Mouse (Mus musculus): ENCODE data around the gene Gm14226. TPM values are rescaled to one million over a fixed set of nuclear protein-coding genes. Genes with fewer than 3 reads are reported as not detected.
"Not testable (repeated sequence)": the region's sequence is repeated elsewhere in the genome, so short reads cannot be mapped to it uniquely, and the experiment has no call there.

Gene Gm14226
- polyA plus RNA-seq, 1 experiment from 2014 or later: 1.1 TPM

GRCm38 (mm10) chr2:155011086-155011656, 6.9 kb upstream of the Gm14226 start:
- Histone ChIP-seq H3K4me2 (replicated peaks; ENCODE audit: low read depth, low read length) (no peak overlapping the region), H3K36me3 (ENCODE audit: control insufficient read depth, insufficient read depth, low read length) (no peaks in the 10 kb centered on the region), H3K9me3 (ENCODE audit: control insufficient read depth, low read depth, low read length) (no peaks in the 10 kb centered on the region), H3K27ac (ENCODE audit: low read length) (no peak overlapping the region), H3K27me3 (ENCODE audit: control insufficient read depth, insufficient read depth, low read length) (no peaks in the 10 kb centered on the region), H3K9ac (replicated peaks; ENCODE audit: low read depth, low read length) (no peak overlapping the region), H3K4me1 (ENCODE audit: control insufficient read depth, insufficient read depth, low read length) (no peaks in the 10 kb centered on the region), H3K4me3 (ENCODE audit: low read depth, low read length) (no peak overlapping the region)
- WGBS: 30% methylated on average over 3 of the region's 3 CpGs
- no peak for ATAC-seq (ENCODE audit: insufficient number of reproducible peaks, insufficient read depth, low FRiP score, low read depth)

- no peaks in the 10 kb centered on the region for H3K27me3 ChIP-seq (ENCODE audit: control insufficient read depth, insufficient read depth, low read length)
- H3K36me3 ChIP-seq (ENCODE audit: control insufficient read depth, insufficient read depth, low read length): no peaks in the 10 kb centered on the region
- no peaks in the 10 kb centered on the region for H3K9me3 ChIP-seq (ENCODE audit: control insufficient read depth, low read depth, low read length)
- no peak overlapping the region for H3K4me2 ChIP-seq (replicated peaks; ENCODE audit: low read depth, low read length)
- no peaks in the 10 kb centered on the region for H3K4me1 ChIP-seq (ENCODE audit: control insufficient read depth, insufficient read depth, low read length)
- ATAC-seq (ENCODE audit: insufficient number of reproducible peaks, insufficient read depth, low FRiP score, low read depth): no peak
- H3K27ac ChIP-seq (ENCODE audit: low read length): no peak overlapping the region
- H3K4me3 ChIP-seq (ENCODE audit: low read depth, low read length): no peak overlapping the region
- 84% methylated on average over 6 of the region's 6 CpGs for WGBS
- H3K9ac ChIP-seq (replicated peaks; ENCODE audit: low read depth, low read length): no peak overlapping the region
Measured at GRCm38 (mm10) chr2:155012991-155013390, 5.1 kb upstream of the Gm14226 start.

- WGBS: 30% methylated on average over 5 of the region's 9 CpGs
- H3K9me3 ChIP-seq (ENCODE audit: control insufficient read depth, low read depth, low read length); H3K4me1 ChIP-seq (ENCODE audit: control insufficient read depth, insufficient read depth, low read length); H3K4me2 ChIP-seq (replicated peaks; ENCODE audit: low read depth, low read length); ATAC-seq (ENCODE audit: insufficient number of reproducible peaks, insufficient read depth, low FRiP score, low read depth); H3K27me3 ChIP-seq (ENCODE audit: control insufficient read depth, insufficient read depth, low read length); H3K9ac ChIP-seq (replicated peaks; ENCODE audit: low read depth, low read length); H3K27ac ChIP-seq (ENCODE audit: low read length); H3K36me3 ChIP-seq (ENCODE audit: control insufficient read depth, insufficient read depth, low read length); H3K4me3 ChIP-seq (ENCODE audit: low read depth, low read length): not testable (repeated sequence)
Measured at GRCm38 (mm10) chr2:155016751-155017150, 1.3 kb upstream of the Gm14226 start.

- Histone ChIP-seq H3K4me3 (ENCODE audit: low read depth, low read length) (peak overlapping the region; percentile 40), H3K4me2 (replicated peaks; ENCODE audit: low read depth, low read length) (peak overlapping the region; percentile 90), H3K36me3 (ENCODE audit: control insufficient read depth, insufficient read depth, low read length) (no peaks in the 10 kb centered on the region), H3K27ac (ENCODE audit: low read length) (peak overlapping the region; percentile 86), H3K27me3 (ENCODE audit: control insufficient read depth, insufficient read depth, low read length) (no peaks in the 10 kb centered on the region), H3K9me3 (ENCODE audit: control insufficient read depth, low read depth, low read length) (no peaks in the 10 kb centered on the region), H3K9ac (replicated peaks; ENCODE audit: low read depth, low read length) (peak overlapping the region; percentile 19), H3K4me1 (ENCODE audit: control insufficient read depth, insufficient read depth, low read length) (peaks cover 3% of the 10 kb centered on the region; the same call in 1 of the 2 replicates)
- ATAC-seq (ENCODE audit: insufficient number of reproducible peaks, insufficient read depth, low FRiP score, low read depth): peak; percentile 90; the same call in 1 of the 2 replicates
- under 1% methylated on average over 38 of the region's 38 CpGs for WGBS
Measured at GRCm38 (mm10) chr2:155018762-155019641, 936 bp downstream of the Gm14226 start.

GRCm38 (mm10) chr2:155019673-155020072, 1.6 kb downstream of the Gm14226 start:
- peak overlapping the region; percentile 40 for H3K4me3 ChIP-seq (ENCODE audit: low read depth, low read length)
- H3K36me3 ChIP-seq (ENCODE audit: control insufficient read depth, insufficient read depth, low read length): no peaks in the 10 kb centered on the region
- peak overlapping the region; percentile 19; the same call in 1 of the 2 replicates for H3K9ac ChIP-seq (replicated peaks; ENCODE audit: low read depth, low read length)
- peak overlapping the region; percentile 86 for H3K27ac ChIP-seq (ENCODE audit: low read length)
- H3K4me1 ChIP-seq (ENCODE audit: control insufficient read depth, insufficient read depth, low read length): peaks cover 3% of the 10 kb centered on the region; the same call in 1 of the 2 replicates
- no peaks in the 10 kb centered on the region for H3K27me3 ChIP-seq (ENCODE audit: control insufficient read depth, insufficient read depth, low read length)
- no peaks in the 10 kb centered on the region for H3K9me3 ChIP-seq (ENCODE audit: control insufficient read depth, low read depth, low read length)
- H3K4me2 ChIP-seq (replicated peaks; ENCODE audit: low read depth, low read length): peak overlapping the region; percentile 90
- 1% methylated on average over 22 of the region's 22 CpGs for WGBS
- peak; percentile 80; the same call in 1 of the 2 replicates for ATAC-seq (ENCODE audit: insufficient number of reproducible peaks, insufficient read depth, low FRiP score, low read depth)

- H3K27me3 ChIP-seq (ENCODE audit: control insufficient read depth, insufficient read depth, low read length); ATAC-seq (ENCODE audit: insufficient number of reproducible peaks, insufficient read depth, low FRiP score, low read depth); H3K9ac ChIP-seq (replicated peaks; ENCODE audit: low read depth, low read length); H3K9me3 ChIP-seq (ENCODE audit: control insufficient read depth, low read depth, low read length); H3K36me3 ChIP-seq (ENCODE audit: control insufficient read depth, insufficient read depth, low read length); H3K27ac ChIP-seq (ENCODE audit: low read length); H3K4me3 ChIP-seq (ENCODE audit: low read depth, low read length); H3K4me2 ChIP-seq (replicated peaks; ENCODE audit: low read depth, low read length); H3K4me1 ChIP-seq (ENCODE audit: control insufficient read depth, insufficient read depth, low read length): not testable (repeated sequence)
- WGBS: 45% methylated on average over 20 of the region's 20 CpGs
Measured at GRCm38 (mm10) chr2:155020247-155020826, 2.3 kb downstream of the Gm14226 start.

- no peak for ATAC-seq (ENCODE audit: insufficient number of reproducible peaks, insufficient read depth, low FRiP score, low read depth)
- Histone ChIP-seq H3K4me2 (replicated peaks; ENCODE audit: low read depth, low read length) (no peak overlapping the region), H3K9me3 (ENCODE audit: control insufficient read depth, low read depth, low read length) (no peaks in the 10 kb centered on the region), H3K36me3 (ENCODE audit: control insufficient read depth, insufficient read depth, low read length) (no peaks in the 10 kb centered on the region), H3K27me3 (ENCODE audit: control insufficient read depth, insufficient read depth, low read length) (no peaks in the 10 kb centered on the region), H3K4me3 (ENCODE audit: low read depth, low read length) (no peak overlapping the region), H3K9ac (replicated peaks; ENCODE audit: low read depth, low read length) (no peak overlapping the region), H3K27ac (ENCODE audit: low read length) (no peak overlapping the region), H3K4me1 (ENCODE audit: control insufficient read depth, insufficient read depth, low read length) (0 out of 2 replicates have a peak, but pooled peaks cover 4% of the 10 kb centered on the region)
- 43% methylated on average over 7 of the region's 7 CpGs for WGBS
Measured at GRCm38 (mm10) chr2:155030831-155031230, 12.8 kb downstream of the Gm14226 start.

GRCm38 (mm10) chr2:155032938-155033710, 15.1 kb downstream of the Gm14226 start:
- Histone ChIP-seq H3K36me3 (ENCODE audit: control insufficient read depth, insufficient read depth, low read length) (no peaks in the 10 kb centered on the region), H3K27ac (ENCODE audit: low read length) (peak overlapping the region; percentile 39; the same call in 1 of the 2 replicates), H3K4me3 (ENCODE audit: low read depth, low read length) (no peak overlapping the region), H3K9me3 (ENCODE audit: control insufficient read depth, low read depth, low read length) (no peaks in the 10 kb centered on the region), H3K9ac (replicated peaks; ENCODE audit: low read depth, low read length) (no peak overlapping the region), H3K4me2 (replicated peaks; ENCODE audit: low read depth, low read length) (0 out of 2 replicates have a peak overlapping the region, but pooled peaks have one; percentile 12), H3K27me3 (ENCODE audit: control insufficient read depth, insufficient read depth, low read length) (no peaks in the 10 kb centered on the region), H3K4me1 (ENCODE audit: control insufficient read depth, insufficient read depth, low read length) (0 out of 2 replicates have a peak, but pooled peaks cover 4% of the 10 kb centered on the region)
- WGBS: 26% methylated on average over 19 of the region's 19 CpGs
- peak; percentile 49; the same call in 1 of the 2 replicates for ATAC-seq (ENCODE audit: insufficient number of reproducible peaks, insufficient read depth, low FRiP score, low read depth)

Measured in stomach, embryonic 14.5 days (tissue).